Mouse (Mus musculus): ENCODE results near the gene F12. TPM values are rescaled to one million over a fixed set of nuclear protein-coding genes. Genes with fewer than 3 reads are reported as not detected.

Gene F12
- total RNA-seq, 2 experiments from 2014 or later = 0.35 to 0.47 TPM

GRCm38 (mm10) chr13:55418004-55418403 is 8.6 kb downstream of the F12 start:
- peak; percentile 85 to 96 for DNase-seq (ENCODE audit: extremely low spot score in 1 of 2, low spot score in 1 of 2)

- DNase-seq (ENCODE audit: extremely low spot score in 1 of 2, low spot score in 1 of 2) = peak in 1 of 2 experiments; percentile 64
Measured at GRCm38 (mm10) chr13:55414743-55415380, 11.7 kb downstream of the F12 start, which contains the start of gene Pfn3. Gene Pfn3, minus strand, starts transcription at chr13:55415232.

GRCm38 (mm10) chr13:55413333-55413732 is 13.3 kb downstream of the F12 start:
- DNase-seq (ENCODE audit: extremely low spot score in 1 of 2, low spot score in 1 of 2) = no peak

GRCm38 (mm10) chr13:55412643-55413307 is 13.8 kb downstream of the F12 start:
- DNase-seq (ENCODE audit: extremely low spot score in 1 of 2, low spot score in 1 of 2) = no peak

GRCm38 (mm10) chr13:55411826-55412225 is 14.8 kb downstream of the F12 start:
- no peak for DNase-seq (ENCODE audit: extremely low spot score in 1 of 2, low spot score in 1 of 2)

- no peak for DNase-seq (ENCODE audit: extremely low spot score in 1 of 2, low spot score in 1 of 2)
Measured at GRCm38 (mm10) chr13:55408546-55409120, 18.0 kb downstream of the F12 start.

GRCm38 (mm10) chr13:55407341-55407740 is 19.3 kb downstream of the F12 start:
- DNase-seq (ENCODE audit: extremely low spot score in 1 of 2, low spot score in 1 of 2) = no peak

- DNase-seq (ENCODE audit: extremely low spot score in 1 of 2, low spot score in 1 of 2) = no peak
Measured at GRCm38 (mm10) chr13:55405783-55406390, 20.7 kb downstream of the F12 start.

- peak; percentile 66 to 83 for DNase-seq (ENCODE audit: extremely low spot score in 1 of 2, low spot score in 1 of 2)
Measured at GRCm38 (mm10) chr13:55404853-55405782, 21.5 kb downstream of the F12 start.

- DNase-seq (ENCODE audit: extremely low spot score in 1 of 2, low spot score in 1 of 2) = peak in 1 of 2 experiments; percentile 12
Measured at GRCm38 (mm10) chr13:55403935-55404852, 22.4 kb downstream of the F12 start.

- DNase-seq (ENCODE audit: extremely low spot score in 1 of 2, low spot score in 1 of 2) = no peak
Measured at GRCm38 (mm10) chr13:55403266-55403665, 23.3 kb downstream of the F12 start.

- no peak for DNase-seq (ENCODE audit: extremely low spot score in 1 of 2, low spot score in 1 of 2)
Measured at GRCm38 (mm10) chr13:55400039-55400346, 26.6 kb downstream of the F12 start.

- DNase-seq (ENCODE audit: extremely low spot score in 1 of 2, low spot score in 1 of 2) = no peak
Measured at GRCm38 (mm10) chr13:55399300-55400038, 27.1 kb downstream of the F12 start.

GRCm38 (mm10) chr13:55398088-55398487 is 28.5 kb downstream of the F12 start, which contains the start of gene Slc34a1:
Gene Slc34a1, plus strand, starts transcription at chr13:55398187.
- DNase-seq (ENCODE audit: extremely low spot score in 1 of 2, low spot score in 1 of 2) = no peak

- no peak for DNase-seq (ENCODE audit: extremely low spot score in 1 of 2, low spot score in 1 of 2)
Measured at GRCm38 (mm10) chr13:55392933-55393332, 33.7 kb downstream of the F12 start.

GRCm38 (mm10) chr13:55391626-55392029 is 35.0 kb downstream of the F12 start:
- DNase-seq (ENCODE audit: extremely low spot score in 1 of 2, low spot score in 1 of 2) = no peak

- no peak for DNase-seq (ENCODE audit: extremely low spot score in 1 of 2, low spot score in 1 of 2)
Measured at GRCm38 (mm10) chr13:55390644-55391043, 35.9 kb downstream of the F12 start.

- peak; percentile 46 to 51 for DNase-seq (ENCODE audit: extremely low spot score in 1 of 2, low spot score in 1 of 2)
Measured at GRCm38 (mm10) chr13:55381790-55382189, 44.8 kb downstream of the F12 start.
